Mouse (Mus musculus) erythroblast, embryonic 14.5 days (primary cell): ENCODE data around the gene Atg9a.

Experiments used
- GATA1 ChIP-seq: IDR thresholded peaks from 2 replicates; pipeline ENCODE4 v1.6.1; 2012; ENCODE audit warnings: low read length, inconsistent platforms, mixed read lengths
- TAL1 ChIP-seq: IDR thresholded peaks from 3 replicates; pipeline ENCODE4 v1.6.1; 2012; ENCODE audit warnings: low read length, inconsistent platforms, mixed read lengths

- TF ChIP-seq GATA1 (no peak), TAL1 (no peak)
Measured at GRCm38 (mm10) chr1:75180105-75180590, 11.8 kb downstream of the Atg9a start, which contains the start of gene Abcb6.
